Mouse (Mus musculus) hematopoietic multipotent progenitor cell, adult 10-12 weeks (in vitro differentiated cells): ENCODE results near the gene Gm10985. TPM values are rescaled to one million over a fixed set of nuclear protein-coding genes. Genes with fewer than 3 reads are reported as not detected.

Source experiments
- polyA plus RNA-seq: library from polyadenylated mRNA; stranded (reverse); fragments of >175 nt; gene quantifications from 2 replicates; pipeline ENCODE4 v1.2.3, GENCODE M21; 2012; ENCODE audit warnings: low replicate concordance

Gm10985 gene
- not detected in 2 replicates for polyA plus RNA-seq

DNA sequence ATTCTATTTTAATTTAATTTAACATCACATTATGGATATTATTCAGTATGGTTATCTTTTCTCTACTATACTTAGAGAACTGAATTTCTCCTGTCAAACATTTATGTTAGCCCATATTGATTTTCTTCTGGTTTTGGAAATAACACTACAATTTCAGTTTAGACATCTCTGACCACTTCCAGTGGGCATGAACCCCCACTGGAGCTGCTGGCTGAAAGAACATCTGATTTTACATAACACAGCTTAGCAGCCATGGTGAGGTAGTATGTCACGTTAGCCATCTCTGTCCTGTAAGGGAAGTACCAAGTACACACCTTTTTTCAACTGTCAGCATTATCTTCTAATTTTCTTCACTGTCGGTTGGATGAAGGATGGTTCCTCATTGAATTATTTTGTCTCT is at the start of gene Gm10985:
TSS of gene Gm10985 (plus strand) at position 301 of the 400 bp plus-strand sequence.

DNA sequence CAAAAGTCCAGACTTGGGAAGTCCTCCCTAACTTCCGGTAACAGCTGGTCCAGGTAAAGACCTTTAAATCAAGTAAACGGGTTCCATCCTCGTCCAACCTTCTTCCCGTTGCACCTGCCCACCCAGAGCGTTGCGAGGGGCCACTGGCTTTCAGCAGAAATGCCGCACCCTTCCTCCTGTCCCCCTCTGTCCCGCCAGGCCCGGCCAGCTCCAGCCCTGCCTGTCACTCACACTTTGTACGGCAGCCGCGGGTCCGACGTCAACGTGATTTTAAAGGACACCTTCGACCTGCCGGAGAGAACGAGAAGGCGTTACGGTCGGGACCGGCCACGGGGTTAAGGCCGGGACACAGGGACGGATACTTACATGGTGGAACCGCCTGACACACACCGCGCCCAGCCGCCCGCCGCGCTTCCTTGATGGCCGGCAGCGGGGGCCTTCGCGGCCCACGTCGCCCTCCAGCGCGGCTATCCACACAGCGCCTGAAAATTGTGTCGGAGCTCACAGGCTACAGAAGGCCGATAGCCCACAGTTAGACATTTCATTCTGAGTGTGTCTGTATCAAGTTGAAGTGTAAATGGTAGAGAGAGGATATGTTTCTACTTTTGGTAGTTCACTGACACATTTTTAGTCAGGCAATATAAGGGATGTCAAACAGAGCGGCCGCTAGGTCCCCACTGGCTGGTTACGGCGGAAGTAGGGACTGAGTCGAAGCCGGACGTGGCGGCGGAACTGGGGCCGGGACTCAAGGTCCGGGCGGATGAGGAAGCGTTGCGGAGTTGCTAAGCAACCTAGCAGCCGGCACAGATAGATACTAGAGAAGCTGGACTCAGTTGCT is 18.7 kb downstream of the Gm10985 start, which contains the start of gene Ufm1:
TSS of gene Ufm1 (minus strand) at position 448 of the 838 bp plus-strand sequence.

Other genes with a start within 250 kb of the Gm10985 start
- gene Frem2, start 187.7 kb upstream of the Gm10985 start, polyA plus RNA-seq = 0.01 TPM in 1 of 2 replicates, not detected in the other
- gene Ufm1, start 18.7 kb downstream of the Gm10985 start, polyA plus RNA-seq = 3.0 and 4.9 TPM in 2 replicates